Mouse (Mus musculus): Measurements from ENCODE around the gene Ptger2.

- no peak for TF ChIP-seq CTCF (IDR thresholded peaks at IDR 0.05; ENCODE audit: low read depth)
- no peak for TF ChIP-seq EP300 (optimal IDR thresholded peaks at IDR 0.05)
Observed at GRCm38 (mm10) chr14:44989017-44989721, 1.2 kb downstream of the Ptger2 start.

All from stomach, postnatal 0 days (tissue).